Mouse (Mus musculus): Measurements from ENCODE around the gene Tanc1.

- TF ChIP-seq CTCF (IDR thresholded peaks at IDR 0.05; ENCODE audit: borderline replicate concordance, extremely low read depth, insufficient read depth, insufficient read length): no peak
- TF ChIP-seq POLR2A (IDR thresholded peaks at IDR 0.05; ENCODE audit: borderline replicate concordance, extremely low read depth, insufficient read depth, insufficient read length, poor library complexity, severe bottlenecking): no peak
These were observed 167.5 kb downstream of the Tanc1 start for GRCm38 (mm10) chr2:59779355-59779754.

Data from brain, embryonic 14.5 days (tissue).